Mouse (Mus musculus): Measurements from ENCODE around the gene Mtmr3. TPM values are rescaled to one million over a fixed set of nuclear protein-coding genes. Genes with fewer than 3 reads are reported as not detected.
"Not testable (repeated sequence)": the region's sequence is repeated elsewhere in the genome, so short reads cannot be mapped to it uniquely, and the experiment has no call there.

Mtmr3 gene
- polyA plus RNA-seq, 1 experiment, result 35.3 TPM

DNA sequence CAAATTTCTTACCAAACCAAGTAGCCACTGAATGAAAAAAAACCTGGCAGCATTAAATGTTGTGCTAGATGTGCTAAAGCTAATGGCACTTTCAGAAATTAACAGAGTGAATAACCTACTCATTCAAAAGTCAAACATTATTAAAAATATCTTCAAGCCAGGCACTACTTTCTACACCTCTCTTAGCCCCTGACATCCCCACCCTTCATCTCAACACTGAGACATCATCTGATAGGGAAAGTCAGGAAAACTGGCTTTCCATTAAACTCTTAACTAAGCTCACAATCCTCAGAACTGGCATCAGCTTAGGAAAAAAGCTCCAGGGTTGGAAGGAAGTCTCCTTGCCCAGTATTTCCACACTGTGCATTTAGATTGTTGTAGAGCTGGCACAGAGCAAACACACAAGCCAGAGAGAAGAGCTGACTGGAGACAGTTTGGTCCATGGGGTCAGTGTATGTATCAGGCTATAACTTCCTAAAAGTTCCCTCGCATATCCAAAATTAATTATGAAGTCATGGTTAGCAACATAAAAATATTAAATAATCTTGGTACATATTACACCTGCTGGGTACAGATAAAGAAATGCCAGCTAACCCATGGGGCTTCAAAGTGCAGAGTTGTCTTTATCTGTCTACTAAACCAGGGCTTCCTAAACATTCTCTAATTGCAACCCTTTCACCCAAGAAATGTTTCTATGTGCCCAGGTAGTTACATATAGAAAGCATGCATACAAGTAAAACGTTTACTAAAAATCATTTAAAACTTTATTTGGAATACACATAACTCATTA lies 41.2 kb downstream of the Mtmr3 start:
- no peaks in the 10 kb centered on the region for H3K36me3 ChIP-seq (ENCODE audit: control insufficient read depth, insufficient read depth, low read length)
- 73% methylated on average over 2 of the region's 2 CpGs for WGBS
- 0 out of 2 replicates have a peak overlapping the region, but pooled peaks have one; percentile 9 for H3K27ac ChIP-seq (ENCODE audit: insufficient read depth, low read length)
- no peaks in the 10 kb centered on the region; the same call in 1 of the 2 replicates for H3K4me1 ChIP-seq (ENCODE audit: control insufficient read depth, insufficient read depth, insufficient read length)
- TF ChIP-seq POLR2A (IDR thresholded peaks at IDR 0.05; ENCODE audit: low read depth, low read length) (no peak), CTCF (IDR thresholded peaks at IDR 0.05; ENCODE audit: extremely low read depth, insufficient read depth, insufficient read length, insufficient replicate concordance) (no peak)
- no peak for DNase-seq (ENCODE audit: low read depth in 1 of 2, low spot score in 2 of 2)
- H3K4me3 ChIP-seq (ENCODE audit: extremely low read depth, insufficient read depth, insufficient read length), result no peak overlapping the region
- H3K27me3 ChIP-seq (ENCODE audit: control insufficient read depth, insufficient read depth, low read length), result no peaks in the 10 kb centered on the region

- H3K4me3 ChIP-seq (ENCODE audit: extremely low read depth, insufficient read depth, insufficient read length), result no peak overlapping the region
- H3K36me3 ChIP-seq (ENCODE audit: control insufficient read depth, insufficient read depth, low read length), result no peaks in the 10 kb centered on the region
- no peak for TF ChIP-seq POLR2A (IDR thresholded peaks at IDR 0.05; ENCODE audit: low read depth, low read length)
- TF ChIP-seq CTCF (IDR thresholded peaks at IDR 0.05; ENCODE audit: extremely low read depth, insufficient read depth, insufficient read length, insufficient replicate concordance), result no peak
- WGBS, result 97% methylated on average over 4 of the region's 4 CpGs
- no peak overlapping the region for H3K27ac ChIP-seq (ENCODE audit: insufficient read depth, low read length)
- peaks cover 9% of the 10 kb centered on the region; the same call in 1 of the 2 replicates for H3K4me1 ChIP-seq (ENCODE audit: control insufficient read depth, insufficient read depth, insufficient read length)
- DNase-seq (ENCODE audit: low read depth in 1 of 2, low spot score in 2 of 2), result no peak
- no peaks in the 10 kb centered on the region for H3K27me3 ChIP-seq (ENCODE audit: control insufficient read depth, insufficient read depth, low read length)
These were observed 47.1 kb downstream of the Mtmr3 start for GRCm38 (mm10) chr11:4547569-4547968.

GRCm38 (mm10) chr11:4545976-4546375 lies 48.7 kb downstream of the Mtmr3 start:
- H3K4me1 ChIP-seq (ENCODE audit: control insufficient read depth, insufficient read depth, insufficient read length), result peaks cover 10% of the 10 kb centered on the region; the same call in 1 of the 2 replicates
- no peaks in the 10 kb centered on the region for H3K36me3 ChIP-seq (ENCODE audit: control insufficient read depth, insufficient read depth, low read length)
- no peaks in the 10 kb centered on the region for H3K27me3 ChIP-seq (ENCODE audit: control insufficient read depth, insufficient read depth, low read length)
- no peak overlapping the region for H3K27ac ChIP-seq (ENCODE audit: insufficient read depth, low read length)
- no peak for DNase-seq (ENCODE audit: low read depth in 1 of 2, low spot score in 2 of 2)
- no peak for TF ChIP-seq CTCF (IDR thresholded peaks at IDR 0.05; ENCODE audit: extremely low read depth, insufficient read depth, insufficient read length, insufficient replicate concordance)
- no peak for TF ChIP-seq POLR2A (IDR thresholded peaks at IDR 0.05; ENCODE audit: low read depth, low read length)
- WGBS, result 89% methylated on average over 3 of the region's 3 CpGs
- no peak overlapping the region for H3K4me3 ChIP-seq (ENCODE audit: extremely low read depth, insufficient read depth, insufficient read length)

GRCm38 (mm10) chr11:4545401-4545800 lies 49.3 kb downstream of the Mtmr3 start:
- no peak for TF ChIP-seq CTCF (IDR thresholded peaks at IDR 0.05; ENCODE audit: extremely low read depth, insufficient read depth, insufficient read length, insufficient replicate concordance)
- TF ChIP-seq POLR2A (IDR thresholded peaks at IDR 0.05; ENCODE audit: low read depth, low read length), result no peak
- H3K27me3 ChIP-seq (ENCODE audit: control insufficient read depth, insufficient read depth, low read length), result no peaks in the 10 kb centered on the region
- no peak overlapping the region for H3K4me3 ChIP-seq (ENCODE audit: extremely low read depth, insufficient read depth, insufficient read length)
- peaks cover 10% of the 10 kb centered on the region; the same call in 1 of the 2 replicates for H3K4me1 ChIP-seq (ENCODE audit: control insufficient read depth, insufficient read depth, insufficient read length)
- DNase-seq (ENCODE audit: low read depth in 1 of 2, low spot score in 2 of 2), result no peak
- no peaks in the 10 kb centered on the region for H3K36me3 ChIP-seq (ENCODE audit: control insufficient read depth, insufficient read depth, low read length)
- no peak overlapping the region for H3K27ac ChIP-seq (ENCODE audit: insufficient read depth, low read length)
- 78% methylated on average over 4 of the region's 4 CpGs for WGBS

DNA sequence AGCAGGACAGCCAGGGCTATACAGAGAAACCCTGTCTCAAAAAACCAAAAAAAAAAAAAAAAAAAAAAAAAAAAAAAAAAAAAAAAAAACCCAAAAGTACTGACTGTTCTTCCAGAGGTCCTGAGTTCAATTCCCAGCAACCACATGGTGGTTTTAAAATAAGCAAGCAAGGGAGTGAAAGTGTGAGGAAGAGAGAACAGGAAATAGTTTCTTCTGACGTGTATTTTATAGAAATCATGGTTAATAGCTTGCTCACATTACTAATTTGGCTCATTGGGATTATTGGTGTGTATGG lies 50.1 kb downstream of the Mtmr3 start:
- H3K27me3 ChIP-seq (ENCODE audit: control insufficient read depth, insufficient read depth, low read length); H3K36me3 ChIP-seq (ENCODE audit: control insufficient read depth, insufficient read depth, low read length); DNase-seq (ENCODE audit: low read depth in 1 of 2, low spot score in 2 of 2); H3K27ac ChIP-seq (ENCODE audit: insufficient read depth, low read length); H3K4me3 ChIP-seq (ENCODE audit: extremely low read depth, insufficient read depth, insufficient read length): not testable (repeated sequence)
- peaks cover 10% of the 10 kb centered on the region; the same call in 1 of the 2 replicates for H3K4me1 ChIP-seq (ENCODE audit: control insufficient read depth, insufficient read depth, insufficient read length)
- 47% methylated on average over 1 of the region's 1 CpGs for WGBS

- H3K4me1 ChIP-seq (ENCODE audit: control insufficient read depth, insufficient read depth, insufficient read length), result peaks cover 10% of the 10 kb centered on the region; the same call in 1 of the 2 replicates
- no peaks in the 10 kb centered on the region; the same call in 1 of the 2 replicates for H3K36me3 ChIP-seq (ENCODE audit: control insufficient read depth, insufficient read depth, low read length)
- no peak overlapping the region for H3K27ac ChIP-seq (ENCODE audit: insufficient read depth, low read length)
- 58% methylated on average over 7 of the region's 7 CpGs for WGBS
- H3K4me3 ChIP-seq (ENCODE audit: extremely low read depth, insufficient read depth, insufficient read length), result no peak overlapping the region
- no peak for TF ChIP-seq CTCF (IDR thresholded peaks at IDR 0.05; ENCODE audit: extremely low read depth, insufficient read depth, insufficient read length, insufficient replicate concordance)
- TF ChIP-seq POLR2A (IDR thresholded peaks at IDR 0.05; ENCODE audit: low read depth, low read length), result no peak
- DNase-seq (ENCODE audit: low read depth in 1 of 2, low spot score in 2 of 2), result no peak
- H3K27me3 ChIP-seq (ENCODE audit: control insufficient read depth, insufficient read depth, low read length), result no peaks in the 10 kb centered on the region
These were observed 50.7 kb downstream of the Mtmr3 start for GRCm38 (mm10) chr11:4543746-4544626.
